Mouse (Mus musculus) E14TG2a.4 (cell line): Measurements from ENCODE around the gene Dennd4a.

ENCODE experiments used
- H3K27me3 ChIP-seq: 2 replicates; pipeline ENCODE4 v1.6.1; 2014; ENCODE audit warnings: low read length, control low read depth; ENCODE audit not compliant: insufficient read depth
- H3K36me3 ChIP-seq: 2 replicates; pipeline ENCODE4 v1.6.1; 2014; ENCODE audit warnings: low read length, control low read depth; ENCODE audit not compliant: insufficient read depth
- H3K4me1 ChIP-seq: replicated peaks from 2 replicates; pipeline ENCODE4 v1.6.1; 2014; ENCODE audit warnings: low read depth, low read length, control low read depth
- H3K4me3 ChIP-seq: replicated peaks from 2 replicates; pipeline ENCODE4 v1.5.1; 2014; ENCODE audit warnings: mild to moderate bottlenecking, low read length
- H3K9me3 ChIP-seq: 2 replicates; pipeline ENCODE4 v1.6.1; 2014; ENCODE audit warnings: low read length, control low read depth
- CTCF ChIP-seq: conservative IDR thresholded peaks from 2 replicates; pipeline ENCODE4 v1.5.1; 2014; ENCODE audit warnings: low read length
- NANOG ChIP-seq: IDR thresholded peaks from 2 replicates; pipeline ENCODE4 v1.6.1; 2014; ENCODE audit warnings: borderline replicate concordance, low read length, mixed read lengths
- POU5F1 ChIP-seq: IDR thresholded peaks from 2 replicates; pipeline ENCODE4 v1.6.1; 2014; ENCODE audit warnings: low read length, borderline replicate concordance

Gene Dennd4a

DNA sequence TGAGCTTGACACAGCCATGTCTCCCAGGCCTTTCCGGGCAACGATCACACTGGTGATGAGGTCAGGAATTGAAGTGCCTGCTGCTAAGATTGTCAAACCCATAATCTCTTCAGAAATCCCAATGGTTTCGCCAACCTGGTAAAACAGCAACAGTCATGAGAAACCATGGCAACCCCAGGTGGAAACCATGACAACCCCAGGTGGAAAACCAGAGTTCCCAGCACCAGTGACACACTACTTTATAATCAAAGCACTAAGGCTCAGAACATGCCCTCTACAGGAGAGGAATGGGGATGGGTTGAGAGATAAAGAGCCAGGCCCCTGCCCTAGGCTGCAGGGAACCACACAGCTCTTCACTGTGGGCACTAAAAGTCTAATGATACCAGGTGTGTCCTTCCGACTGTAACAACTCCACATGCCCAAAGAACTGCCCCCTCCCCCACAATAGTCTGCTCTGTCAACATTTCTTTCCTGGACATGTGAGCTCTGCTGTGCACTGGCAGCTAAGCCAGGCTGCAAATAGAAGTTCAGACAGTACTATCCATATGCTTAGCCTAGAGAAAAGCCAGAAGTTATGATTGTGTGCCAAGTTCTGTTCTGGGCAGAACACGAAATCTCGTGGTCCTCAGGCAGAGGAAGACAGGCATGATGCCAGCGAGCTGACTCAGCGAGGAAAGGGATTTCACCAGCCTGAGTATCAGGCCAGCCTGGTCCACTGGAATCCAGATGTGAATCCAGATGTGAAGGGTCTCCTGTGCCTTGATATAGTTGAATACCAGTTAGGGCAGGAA lies 115.3 kb downstream of the Dennd4a start:
- TF ChIP-seq NANOG (no peak), POU5F1 (no peak), CTCF (no peak)
- no peaks in the 10 kb centered on the region for H3K4me1 ChIP-seq
- no peaks in the 10 kb centered on the region for H3K36me3 ChIP-seq
- no peak overlapping the region for H3K4me3 ChIP-seq
- peaks cover 23% of the 10 kb centered on the region for H3K27me3 ChIP-seq
- H3K9me3 ChIP-seq, result no peaks in the 10 kb centered on the region

DNA sequence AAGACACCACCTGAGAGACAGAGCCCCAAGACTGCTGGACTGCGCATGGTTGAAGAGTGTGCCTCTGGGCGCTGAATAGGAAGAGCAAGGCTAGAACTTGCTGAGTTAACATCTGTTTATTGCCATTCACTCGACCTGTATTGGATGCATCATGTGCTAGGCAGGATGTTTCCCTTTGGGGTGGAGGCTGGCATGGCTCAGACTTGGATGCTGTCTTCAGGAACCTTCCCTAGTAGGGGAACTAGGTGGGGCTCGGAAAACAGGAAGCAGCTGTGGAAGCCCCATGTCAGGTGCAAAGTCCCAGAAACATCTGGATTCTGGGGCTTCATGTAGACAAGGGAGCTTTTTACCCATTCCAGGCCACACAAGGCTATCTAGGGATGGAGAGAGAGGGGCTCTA lies 119.1 kb downstream of the Dennd4a start:
- no peak overlapping the region for H3K4me3 ChIP-seq
- H3K9me3 ChIP-seq, result no peaks in the 10 kb centered on the region
- H3K27me3 ChIP-seq, result peaks cover 40% of the 10 kb centered on the region
- no peaks in the 10 kb centered on the region for H3K36me3 ChIP-seq
- TF ChIP-seq POU5F1, result no peak
- H3K4me1 ChIP-seq, result peaks cover 19% of the 10 kb centered on the region

DNA sequence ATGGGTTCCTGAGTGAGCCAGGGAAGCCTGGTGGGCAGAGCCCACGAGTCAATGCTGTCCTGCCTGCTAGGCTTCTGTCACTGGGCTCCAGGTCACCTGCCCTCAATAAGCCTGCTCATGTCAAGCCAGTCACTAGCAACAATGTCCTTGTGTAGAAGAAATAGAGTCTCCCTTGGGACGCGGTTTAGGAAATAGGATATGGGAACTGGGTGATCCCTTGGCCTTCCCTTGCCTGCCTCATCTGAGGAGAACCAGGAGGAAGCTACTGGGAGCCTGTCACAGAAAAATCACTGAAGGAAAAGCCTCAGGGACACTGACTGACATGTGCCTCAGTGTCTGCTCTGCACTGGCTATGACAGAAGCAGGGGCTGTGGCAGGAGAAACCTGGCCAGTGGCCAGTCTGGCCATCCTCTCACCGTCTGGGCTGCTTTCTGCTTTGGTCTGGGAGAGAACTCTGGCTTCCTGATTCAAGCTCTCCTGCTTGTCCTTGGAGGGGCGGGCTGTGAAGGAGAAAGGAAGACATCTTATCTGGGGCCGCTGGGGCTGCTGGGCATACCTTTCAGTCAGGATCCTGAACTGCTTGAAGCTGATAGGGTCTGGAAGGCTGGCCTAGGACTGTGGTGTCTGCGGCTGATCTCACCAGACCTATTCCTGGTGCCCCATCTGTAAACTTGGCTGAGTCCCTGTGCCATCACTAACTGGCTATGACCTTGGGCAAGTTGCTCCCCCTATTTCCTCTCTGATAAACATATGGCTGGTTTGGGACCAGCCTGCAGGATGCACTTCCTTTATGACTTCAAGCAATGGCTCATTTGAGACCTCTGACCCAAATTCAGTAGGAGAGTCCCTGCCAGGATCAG lies 120.8 kb downstream of the Dennd4a start:
- no peaks in the 10 kb centered on the region for H3K9me3 ChIP-seq
- H3K4me3 ChIP-seq, result no peak overlapping the region
- peaks cover 43% of the 10 kb centered on the region for H3K27me3 ChIP-seq
- H3K4me1 ChIP-seq, result peaks cover 35% of the 10 kb centered on the region
- TF ChIP-seq POU5F1 (no peak), CTCF (no peak), NANOG (no peak)
- no peaks in the 10 kb centered on the region for H3K36me3 ChIP-seq

DNA sequence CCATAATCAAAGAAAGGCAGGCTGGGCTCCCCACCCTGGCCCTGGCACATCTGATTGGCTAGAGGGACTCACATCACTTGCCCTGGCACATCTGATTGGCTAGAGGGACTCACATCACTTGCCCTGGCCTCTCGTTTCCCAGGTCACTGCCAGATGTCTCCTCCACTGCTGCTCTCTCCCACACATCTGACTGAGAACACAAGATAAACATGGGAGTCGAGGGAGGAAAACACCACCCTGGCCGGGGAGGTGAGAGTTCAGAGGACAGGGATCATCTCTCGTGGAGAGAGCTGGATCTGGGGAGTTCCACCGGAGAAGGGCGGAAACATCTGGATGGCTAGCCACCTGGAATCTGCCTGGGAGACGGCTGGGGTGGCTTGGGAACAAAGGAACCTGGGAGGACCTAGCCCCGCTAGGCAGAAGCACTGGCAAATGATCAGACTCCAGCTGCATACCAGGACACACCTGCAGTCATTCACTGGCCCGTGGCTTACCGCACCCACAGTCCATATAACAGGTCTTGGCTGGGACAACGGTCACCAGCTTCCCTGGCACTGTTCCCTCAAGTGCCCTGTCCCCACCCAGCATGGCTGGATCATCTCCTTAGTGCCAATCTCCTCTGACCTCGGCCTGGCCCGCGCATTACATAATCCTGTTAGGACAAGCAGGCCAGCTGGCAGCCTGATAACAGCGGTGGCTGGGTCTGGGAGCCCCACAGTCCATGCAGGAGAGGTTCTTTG lies 123.0 kb downstream of the Dennd4a start:
- H3K27me3 ChIP-seq, result peaks cover 35% of the 10 kb centered on the region
- H3K9me3 ChIP-seq, result no peaks in the 10 kb centered on the region
- no peaks in the 10 kb centered on the region for H3K36me3 ChIP-seq
- peak overlapping the region; percentile 75 for H3K4me3 ChIP-seq
- TF ChIP-seq POU5F1 (no peak), CTCF (no peak), NANOG (no peak)
- peaks cover 38% of the 10 kb centered on the region for H3K4me1 ChIP-seq

DNA sequence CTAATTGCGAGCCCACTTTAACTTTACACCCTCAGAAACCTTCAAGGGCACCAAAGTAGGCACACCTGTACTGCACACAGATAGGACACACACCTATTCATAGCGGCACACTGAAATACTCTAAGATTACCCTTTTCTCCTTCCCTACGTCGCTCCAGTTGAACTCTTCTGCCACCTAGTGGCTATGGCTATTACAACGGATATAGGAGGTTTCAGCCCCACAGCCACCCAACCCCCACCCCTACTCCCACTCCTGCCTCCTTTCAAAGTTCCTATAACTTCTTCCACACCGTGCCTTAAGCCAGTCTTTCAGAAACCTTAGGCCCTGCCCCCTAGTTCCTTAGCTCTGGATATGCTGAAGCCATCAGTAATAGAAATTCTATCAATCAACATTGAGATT lies 125.4 kb downstream of the Dennd4a start:
- Histone ChIP-seq H3K9me3 (no peaks in the 10 kb centered on the region), H3K36me3 (no peaks in the 10 kb centered on the region), H3K27me3 (peaks cover 35% of the 10 kb centered on the region), H3K4me3 (peak overlapping the region; percentile 75), H3K4me1 (peaks cover 43% of the 10 kb centered on the region)
- TF ChIP-seq CTCF (peak; percentile 61), NANOG (no peak)

DNA sequence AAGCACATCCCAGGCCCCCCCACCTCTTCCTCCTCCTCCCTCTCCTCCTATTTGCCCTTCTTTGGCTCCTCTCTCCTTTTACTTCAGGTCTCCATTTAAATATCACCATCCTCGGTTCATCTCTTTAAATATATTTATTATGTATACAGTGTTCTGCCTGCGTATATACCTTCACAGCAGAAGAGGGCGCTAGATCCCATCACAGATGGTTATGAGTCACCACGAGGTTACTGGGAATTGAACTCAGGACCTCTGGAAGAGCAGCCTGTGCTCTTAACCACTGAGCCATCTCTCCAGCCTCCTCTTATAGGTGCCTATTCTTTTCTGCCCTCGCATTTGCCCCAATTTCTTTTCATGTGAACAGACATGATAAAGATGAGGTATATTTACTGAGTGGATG lies 126.4 kb downstream of the Dennd4a start:
- H3K36me3 ChIP-seq, result no peaks in the 10 kb centered on the region
- H3K4me1 ChIP-seq, result peaks cover 43% of the 10 kb centered on the region
- no peaks in the 10 kb centered on the region for H3K9me3 ChIP-seq
- H3K27me3 ChIP-seq, result peaks cover 35% of the 10 kb centered on the region
- no peak overlapping the region for H3K4me3 ChIP-seq
- TF ChIP-seq CTCF, result peak; percentile 27; the same call in 1 of the 2 replicates
- no peak for TF ChIP-seq NANOG

DNA sequence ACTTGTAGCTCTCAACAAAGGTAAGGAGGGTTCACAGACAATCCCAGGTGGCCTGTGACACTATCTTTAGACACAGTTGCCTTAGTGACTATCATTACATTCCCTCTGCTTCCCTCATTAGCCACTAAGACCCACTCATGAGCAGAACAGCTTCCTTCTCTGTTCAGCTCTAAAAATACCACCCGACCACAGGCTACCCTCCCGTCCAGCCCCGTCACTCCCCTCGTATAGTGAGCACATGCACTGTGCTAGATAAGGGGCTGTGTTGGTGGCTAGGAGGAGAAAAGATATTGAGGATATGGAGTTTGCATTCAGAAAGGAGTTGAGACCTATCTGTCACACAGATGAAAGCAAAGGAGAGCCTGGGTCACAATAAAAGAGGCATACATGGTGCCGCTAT lies 127.4 kb downstream of the Dennd4a start:
- H3K4me1 ChIP-seq, result peaks cover 41% of the 10 kb centered on the region

DNA sequence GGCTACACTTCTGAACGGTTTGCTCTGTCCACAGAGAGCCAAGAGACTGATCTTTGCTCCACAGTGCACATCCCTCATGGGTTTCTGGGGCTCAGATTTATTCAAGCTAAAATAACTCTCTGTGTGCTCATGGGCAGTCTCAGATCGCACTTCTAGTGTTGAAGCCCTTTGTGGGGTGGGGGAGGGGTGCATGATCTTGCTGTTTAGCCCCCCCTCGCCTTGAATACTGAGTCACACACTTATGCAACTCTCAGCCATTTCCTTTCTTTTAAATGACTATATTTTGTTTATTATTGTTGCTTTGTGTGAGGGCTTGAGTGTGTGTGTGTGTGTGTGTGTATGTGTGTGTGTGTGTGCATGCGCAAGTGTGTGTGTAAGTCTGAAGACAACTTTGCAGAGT lies 128.1 kb downstream of the Dennd4a start:
- TF ChIP-seq NANOG (no peak), POU5F1 (no peak), CTCF (no peak)

More for the DNA sequence above, 127.4 kb downstream of the Dennd4a start:
- H3K36me3 ChIP-seq, result no peaks in the 10 kb centered on the region
- no peaks in the 10 kb centered on the region for H3K9me3 ChIP-seq
- no peak overlapping the region for H3K4me3 ChIP-seq
- TF ChIP-seq NANOG, result no peak
- no peak for TF ChIP-seq POU5F1
- TF ChIP-seq CTCF, result no peak
- H3K27me3 ChIP-seq, result peaks cover 40% of the 10 kb centered on the region

More for the DNA sequence above, 128.1 kb downstream of the Dennd4a start:
- Histone ChIP-seq H3K9me3 (no peaks in the 10 kb centered on the region), H3K4me3 (no peak overlapping the region), H3K4me1 (peaks cover 38% of the 10 kb centered on the region), H3K27me3 (peaks cover 45% of the 10 kb centered on the region), H3K36me3 (no peaks in the 10 kb centered on the region)
